Mouse (Mus musculus) midbrain, postnatal 0 days (tissue): ENCODE measurements around the gene Lca5l. TPM values are rescaled to one million over a fixed set of nuclear protein-coding genes. Genes with fewer than 3 reads are reported as not detected.

Source experiments
- ATAC-seq: fragments of 200-750 bp; cut with Nextera tagmentation; 2 replicates; pipeline ENCODE4 v1.8.0; 2017; ENCODE audit warnings: moderate number of reproducible peaks, mild to moderate bottlenecking, moderate TSS enrichment, moderate library complexity; ENCODE audit not compliant: low FRiP score
- DNase-seq: peaks from one replicate; pipeline ENCODE4 v3.0.0-alpha.2; 2015; ENCODE audit warnings: low spot score
- H3K27ac ChIP-seq: fragments of 300-500 bp; sonication (generic); 2 replicates; pipeline ENCODE4 v1.5.1; 2014; ENCODE audit warnings: low read depth, mild to moderate bottlenecking, low read length, mixed read lengths
- H3K27me3 ChIP-seq: fragments of 300-500 bp; sonication (generic); 2 replicates; pipeline ENCODE4 v1.6.1; 2014; ENCODE audit warnings: low read length, control low read depth, mixed read lengths; ENCODE audit not compliant: insufficient read depth
- H3K36me3 ChIP-seq: fragments of 300-500 bp; sonication (generic); 2 replicates; pipeline ENCODE4 v1.6.1; 2014; ENCODE audit warnings: low read length, control low read depth, mixed read lengths; ENCODE audit not compliant: insufficient read depth
- H3K4me1 ChIP-seq: fragments of 300-500 bp; sonication (generic); 2 replicates; pipeline ENCODE4 v1.6.1; 2014; ENCODE audit warnings: mild to moderate bottlenecking, control low read depth, antibody characterized with exemption, low read length, mixed read lengths; ENCODE audit not compliant: insufficient read depth
- H3K4me2 ChIP-seq: fragments of 300-500 bp; sonication (generic); 2 replicates; pipeline ENCODE4 v1.6.1; 2014; ENCODE audit warnings: low read depth, mild to moderate bottlenecking, low read length, mixed read lengths; ENCODE audit not compliant: poor library complexity, severe bottlenecking
- H3K4me3 ChIP-seq: fragments of 300-500 bp; sonication (generic); 2 replicates; pipeline ENCODE4 v1.5.1; 2014; ENCODE audit warnings: low read depth, mild to moderate bottlenecking, low read length, moderate library complexity
- H3K9ac ChIP-seq: fragments of 300-500 bp; sonication (generic); replicated peaks from 2 replicates; pipeline ENCODE4 v1.6.1; 2014; ENCODE audit warnings: mild to moderate bottlenecking, low read length, moderate library complexity, mixed read lengths; ENCODE audit not compliant: poor library complexity, severe bottlenecking
- H3K9me3 ChIP-seq: fragments of 300-500 bp; sonication (generic); 2 replicates; pipeline ENCODE4 v1.6.1; 2016; ENCODE audit warnings: low read length, control low read depth
- CTCF ChIP-seq: IDR thresholded peaks from 2 replicates; pipeline ENCODE4 v1.5.1; 2016; ENCODE audit warnings: antibody characterized with exemption, mild to moderate bottlenecking
- WGBS: fragments of 180-500 bp; shearing (Covaris S2); extraction: QIAGEN DNeasy Blood & Tissue Kit; methylation state at CpG from one replicate; pipeline ENCODE4 v1.1.7; 2014; 5-methylcytosine and 5-hydroxymethylcytosine counted together
- polyA plus RNA-seq: library from polyadenylated mRNA; unstranded; fragments of >200 nt; fragmentation: Nextera tagmentation; extraction: Ambion mirVana; gene quantifications from 2 replicates; pipeline ENCODE4 v1.2.1, GENCODE M21; 2015
- total RNA-seq: library from RNA; depleted of rRNA; stranded (reverse); fragments of >200 nt; gene quantifications from 2 replicates; pipeline ENCODE4 v1.2.3, GENCODE M21; 2014

Lca5l gene
- total and polyA plus RNA-seq, 2 experiments from 2014 or later, result 2.4 to 3.0 TPM

DNA sequence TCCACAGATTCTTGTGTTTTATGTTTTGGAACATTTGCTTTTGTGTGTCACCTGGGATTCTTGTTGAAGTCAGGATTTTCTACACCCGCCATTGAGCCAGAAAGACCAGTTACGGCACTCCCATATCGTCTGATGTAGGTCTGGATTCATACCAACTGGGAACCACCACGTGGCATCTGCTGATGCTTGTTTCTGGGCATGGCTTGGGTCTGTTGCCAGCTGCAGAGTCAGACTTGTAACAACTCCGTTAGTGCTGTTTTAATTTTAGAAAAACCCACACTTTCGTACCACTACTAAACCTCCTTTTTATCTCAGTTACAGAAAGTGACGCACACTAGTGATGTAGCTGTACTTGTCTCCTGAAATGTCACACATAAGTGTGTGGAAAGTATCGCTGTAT, 36.1 kb downstream of the Lca5l start:
- no peaks in the 10 kb centered on the region for H3K9me3 ChIP-seq
- H3K9ac ChIP-seq, result no peak overlapping the region
- H3K27me3 ChIP-seq, result no peaks in the 10 kb centered on the region
- no peak overlapping the region for H3K4me2 ChIP-seq
- DNase-seq (no peak), ATAC-seq (no peak)
- no peak overlapping the region for H3K27ac ChIP-seq
- H3K4me3 ChIP-seq, result no peak overlapping the region
- no peak for TF ChIP-seq CTCF
- peaks cover 28% of the 10 kb centered on the region for H3K36me3 ChIP-seq
- H3K4me1 ChIP-seq, result no peaks in the 10 kb centered on the region
- WGBS, result 91% methylated on average over 8 of the region's 8 CpGs

DNA sequence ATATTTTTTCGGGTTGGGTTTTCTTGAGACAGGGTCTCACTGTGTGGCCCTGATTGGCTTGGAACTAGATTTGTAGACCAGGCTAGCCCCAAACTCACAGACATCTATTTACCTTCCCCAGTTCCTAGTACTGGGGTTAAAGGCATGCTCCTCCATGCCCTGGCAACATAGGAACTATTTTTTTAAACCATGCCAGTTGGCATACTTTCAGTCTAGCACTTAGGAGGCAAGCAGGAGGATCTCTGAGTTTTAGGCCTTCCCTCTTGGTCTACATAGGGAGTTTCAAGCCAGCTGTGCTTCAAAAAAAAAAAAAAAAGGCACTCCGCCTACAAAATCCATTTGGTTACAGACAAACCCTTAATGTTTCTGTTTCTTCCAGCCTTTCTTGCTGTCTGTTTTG, 37.6 kb downstream of the Lca5l start:
- no peak for TF ChIP-seq CTCF
- ATAC-seq, result no peak
- 97% methylated on average over 2 of the region's 2 CpGs for WGBS

DNA sequence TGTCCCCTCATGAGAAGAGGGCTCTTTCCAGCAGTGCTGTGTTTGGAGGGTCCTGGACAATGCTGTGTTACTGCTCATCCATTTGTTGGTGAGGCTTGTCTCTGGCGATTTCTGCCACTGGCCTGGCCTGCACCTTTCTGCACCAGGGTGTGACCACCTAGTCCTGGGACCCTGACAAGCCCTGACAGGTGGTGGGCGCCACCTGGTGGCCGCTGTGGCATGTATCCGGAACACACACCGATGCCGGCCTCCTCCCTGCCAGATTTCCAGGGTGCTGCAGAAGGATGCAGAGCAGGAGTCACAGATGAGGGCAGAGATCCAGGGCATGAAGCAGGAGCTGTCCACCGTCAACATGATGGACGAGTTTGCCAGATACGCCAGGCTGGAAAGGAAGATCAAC, 40.5 kb downstream of the Lca5l start:
- H3K27me3 ChIP-seq, result no peaks in the 10 kb centered on the region
- ATAC-seq, result 0 out of 2 replicates have a peak, but pooled peaks have one; percentile 20
- peaks cover under 1% of the 10 kb centered on the region; the same call in 1 of the 2 replicates for H3K4me1 ChIP-seq
- H3K4me3 ChIP-seq, result no peak overlapping the region
- no peaks in the 10 kb centered on the region for H3K9me3 ChIP-seq
- peaks cover 21% of the 10 kb centered on the region for H3K36me3 ChIP-seq
- peak; percentile 85 for TF ChIP-seq CTCF
- H3K27ac ChIP-seq, result no peak overlapping the region
- H3K4me2 ChIP-seq, result no peak overlapping the region
- WGBS, result 22% methylated on average over 9 of the region's 9 CpGs
- H3K9ac ChIP-seq, result no peak overlapping the region
- DNase-seq, result peak; percentile 65

More for the DNA sequence above, 37.6 kb downstream of the Lca5l start:
- no peak for DNase-seq
- no peak overlapping the region for H3K4me2 ChIP-seq
- no peaks in the 10 kb centered on the region for H3K27me3 ChIP-seq
- H3K4me3 ChIP-seq, result no peak overlapping the region
- no peak overlapping the region for H3K9ac ChIP-seq
- H3K36me3 ChIP-seq, result peaks cover 28% of the 10 kb centered on the region
- H3K27ac ChIP-seq, result no peak overlapping the region
- no peaks in the 10 kb centered on the region for H3K4me1 ChIP-seq
- no peaks in the 10 kb centered on the region for H3K9me3 ChIP-seq

DNA sequence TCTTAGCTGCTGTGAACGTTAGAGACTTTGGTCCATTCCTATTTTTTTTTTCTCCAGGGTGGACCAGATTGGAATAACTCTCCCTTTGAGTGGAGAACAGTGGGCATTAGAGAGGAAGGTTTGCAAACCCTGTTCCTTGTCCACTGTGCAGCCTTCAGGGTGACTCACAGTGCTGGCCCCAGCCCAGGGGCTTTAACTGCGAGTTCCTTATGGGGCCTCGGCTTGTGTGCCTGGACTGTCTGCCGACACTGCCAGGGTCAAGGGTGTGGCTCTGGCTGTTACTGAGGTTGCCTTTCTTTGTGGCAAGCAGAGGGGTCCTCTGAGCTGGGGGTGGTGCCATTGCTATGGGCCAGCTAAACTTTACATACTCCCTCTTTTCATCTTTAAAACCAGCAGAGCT, 41.1 kb downstream of the Lca5l start:
- Histone ChIP-seq H3K36me3 (peaks cover 19% of the 10 kb centered on the region), H3K4me3 (no peak overlapping the region), H3K9ac (no peak overlapping the region), H3K4me1 (peaks cover 6% of the 10 kb centered on the region; the same call in 1 of the 2 replicates), H3K27me3 (no peaks in the 10 kb centered on the region), H3K27ac (no peak overlapping the region), H3K9me3 (no peaks in the 10 kb centered on the region), H3K4me2 (no peak overlapping the region)
- no peak for TF ChIP-seq CTCF
- ATAC-seq (no peak), DNase-seq (no peak)
- 77% methylated on average over 4 of the region's 4 CpGs for WGBS

DNA sequence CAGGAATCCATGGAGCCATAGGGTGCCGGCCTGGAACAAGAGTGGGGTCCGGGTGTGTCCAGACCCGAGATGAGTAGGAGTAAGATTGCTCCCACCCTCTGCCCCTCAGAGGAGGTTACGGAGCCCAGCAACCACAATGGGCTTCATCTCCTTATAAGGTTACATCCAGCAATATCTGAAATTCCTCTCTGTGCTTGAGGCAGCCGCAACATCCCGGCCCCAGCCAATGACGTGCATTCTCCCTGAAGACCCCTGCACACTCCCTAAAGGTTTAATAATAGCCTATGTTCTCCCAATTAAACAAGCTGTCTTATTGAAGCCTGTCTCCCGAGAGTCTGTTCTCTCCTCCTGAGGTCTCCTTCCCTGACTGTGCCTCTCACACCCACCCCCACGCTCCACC, 42.8 kb downstream of the Lca5l start:
- WGBS, result 81% methylated on average over 9 of the region's 9 CpGs
- Histone ChIP-seq H3K27me3 (no peaks in the 10 kb centered on the region), H3K27ac (no peak overlapping the region)

DNA sequence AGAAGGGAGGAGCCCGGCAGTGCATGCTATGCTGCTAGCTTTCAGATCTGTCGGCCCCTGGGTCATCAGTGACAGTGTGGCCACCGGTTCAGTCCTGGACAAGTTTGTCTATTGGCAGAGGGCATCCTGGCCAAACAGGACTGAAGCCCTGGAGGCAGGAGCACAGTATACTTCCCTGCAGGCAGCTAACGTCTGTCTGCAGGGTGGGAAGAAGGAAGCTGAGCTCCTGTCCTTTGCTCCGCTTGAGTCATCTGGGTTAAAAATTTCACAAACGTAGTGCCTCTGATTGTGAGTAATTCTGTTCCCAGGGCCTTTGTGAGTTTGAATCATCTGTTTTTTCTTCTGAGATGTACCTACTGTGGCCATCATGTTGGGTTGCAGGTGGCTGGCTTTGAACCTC, 43.2 kb downstream of the Lca5l start:
- H3K27ac ChIP-seq, result no peak overlapping the region
- peaks cover 9% of the 10 kb centered on the region for H3K36me3 ChIP-seq
- H3K9me3 ChIP-seq, result no peaks in the 10 kb centered on the region
- H3K4me2 ChIP-seq, result no peak overlapping the region
- no peak overlapping the region for H3K9ac ChIP-seq
- WGBS, result 87% methylated on average over 6 of the region's 6 CpGs
- no peak overlapping the region for H3K4me3 ChIP-seq
- DNase-seq, result no peak
- TF ChIP-seq CTCF, result no peak
- H3K4me1 ChIP-seq, result peaks cover 8% of the 10 kb centered on the region; the same call in 1 of the 2 replicates
- no peak for ATAC-seq
- H3K27me3 ChIP-seq, result no peaks in the 10 kb centered on the region

More for the DNA sequence above, 42.8 kb downstream of the Lca5l start:
- H3K36me3 ChIP-seq, result peaks cover 14% of the 10 kb centered on the region
- TF ChIP-seq CTCF, result no peak
- H3K4me1 ChIP-seq, result peaks cover 8% of the 10 kb centered on the region; the same call in 1 of the 2 replicates
- no peak overlapping the region for H3K4me3 ChIP-seq
- no peak for ATAC-seq
- H3K9ac ChIP-seq, result no peak overlapping the region
- DNase-seq, result no peak
- no peak overlapping the region for H3K4me2 ChIP-seq
- no peaks in the 10 kb centered on the region for H3K9me3 ChIP-seq
